Mouse (Mus musculus) bone marrow, adult 2 months (tissue): ENCODE data around the gene Gm5134. TPM values are rescaled to one million over a fixed set of nuclear protein-coding genes. Genes with fewer than 3 reads are reported as not detected.

Source experiments
- H3K27ac ChIP-seq: fragments of 200-500 bp; 2 replicates; pipeline ENCODE4 v1.5.1; 2012; ENCODE audit warnings: low read depth, mild to moderate bottlenecking, control low read depth, inconsistent platforms, low read length; ENCODE audit not compliant: control insufficient read depth, poor library complexity, insufficient read depth
- H3K4me1 ChIP-seq: fragments of 200-500 bp; 2 replicates; pipeline ENCODE4 v1.6.1; 2011; ENCODE audit warnings: low read length; ENCODE audit not compliant: control insufficient read depth, insufficient read depth
- H3K4me3 ChIP-seq: fragments of 200-500 bp; replicated peaks from 2 replicates; pipeline ENCODE3; 2011; ENCODE audit warnings: mild to moderate bottlenecking, low read depth, low read length, control low read depth; ENCODE audit not compliant: control insufficient read depth
- CTCF ChIP-seq: fragments of 200-500 bp; IDR thresholded peaks from 2 replicates; pipeline ENCODE4 v1.5.1; 2011; ENCODE audit warnings: low read length, control low read depth; ENCODE audit not compliant: control insufficient read depth, insufficient read depth
- POLR2A ChIP-seq: fragments of 200-500 bp; IDR thresholded peaks from 2 replicates; pipeline ENCODE4 v1.6.1; 2011; ENCODE audit warnings: low read depth, mild to moderate bottlenecking, control low read depth, low read length, borderline replicate concordance; ENCODE audit not compliant: control insufficient read depth
- WGBS: fragments of 180-500 bp; shearing (Covaris S2); methylation state at CpG from one replicate; pipeline ENCODE4 v1.1.7; 2018; 5-methylcytosine and 5-hydroxymethylcytosine counted together
- polyA plus RNA-seq: library from polyadenylated mRNA; stranded (reverse); fragments of >200 nt; gene quantifications from 2 replicates; pipeline ENCODE4 v1.2.4, GENCODE M21; 2011; ENCODE audit warnings: low replicate concordance; ENCODE audit not compliant: missing spikeins, insufficient read depth, insufficient read length

Gm5134 gene
- polyA plus RNA-seq, 1 experiment: not detected

DNA sequence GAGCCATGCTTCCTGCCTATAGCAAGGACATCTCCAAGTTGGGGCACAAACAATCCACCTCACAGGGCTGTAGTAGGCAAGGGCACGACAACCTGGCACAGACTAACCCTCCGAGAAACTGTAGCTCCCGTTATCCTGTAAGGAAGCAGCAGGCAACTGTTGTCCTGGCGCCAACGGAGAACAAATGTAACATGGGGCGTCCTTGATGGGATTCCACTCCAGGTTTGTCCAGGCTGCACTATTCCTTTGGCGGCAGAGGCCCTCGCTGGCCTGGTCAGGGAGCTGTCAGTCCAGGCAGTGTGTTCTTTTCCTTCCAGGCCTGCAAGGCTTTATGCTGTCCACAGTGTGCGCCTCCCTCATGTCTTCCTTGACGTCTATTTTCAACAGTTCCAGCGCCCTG is 41.1 kb downstream of the Gm5134 start:
- Histone ChIP-seq H3K4me3 (no peak overlapping the region), H3K27ac (no peak overlapping the region), H3K4me1 (no peaks in the 10 kb centered on the region)
- WGBS: 82% methylated on average over 11 of the region's 11 CpGs
- TF ChIP-seq POLR2A: no peak
- TF ChIP-seq CTCF: no peak

GRCm38 (mm10) chr10:75996315-75996714 is 42.0 kb downstream of the Gm5134 start:
- H3K27ac ChIP-seq: no peak overlapping the region
- WGBS: 64% methylated on average over 3 of the region's 3 CpGs
- H3K4me1 ChIP-seq: no peaks in the 10 kb centered on the region
- TF ChIP-seq POLR2A (no peak), CTCF (no peak)
- H3K4me3 ChIP-seq: no peak overlapping the region

DNA sequence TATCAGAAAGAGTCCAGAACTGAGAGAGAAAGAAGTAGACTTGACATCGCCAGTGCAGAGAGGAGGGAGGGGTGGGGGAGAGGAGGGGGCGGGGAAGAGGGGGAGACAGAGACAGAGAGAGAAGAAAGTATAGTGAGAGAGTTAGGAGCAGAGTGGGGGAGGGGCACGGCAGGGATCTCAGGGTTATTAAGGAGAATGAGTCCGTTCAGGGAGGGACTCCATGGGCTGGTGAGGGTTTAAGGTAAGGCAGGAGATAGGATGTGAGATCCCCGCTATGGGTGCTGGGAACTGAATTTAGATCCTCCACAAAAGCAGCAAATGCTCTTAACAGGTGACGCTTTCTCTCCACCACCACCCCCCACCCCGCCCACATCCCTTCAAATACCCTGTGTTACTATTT is 46.8 kb downstream of the Gm5134 start:
- Histone ChIP-seq H3K4me1 (no peaks in the 10 kb centered on the region), H3K4me3 (no peak overlapping the region), H3K27ac (no peak overlapping the region)
- TF ChIP-seq CTCF (no peak), POLR2A (no peak)
- 59% methylated on average over 7 of the region's 7 CpGs for WGBS

- H3K4me3 ChIP-seq: no peak overlapping the region
- no peaks in the 10 kb centered on the region for H3K4me1 ChIP-seq
- 51% methylated on average over 3 of the region's 3 CpGs for WGBS
- no peak for TF ChIP-seq POLR2A
- no peak for TF ChIP-seq CTCF
- no peak overlapping the region for H3K27ac ChIP-seq
Observed at GRCm38 (mm10) chr10:76002101-76002521, 47.8 kb downstream of the Gm5134 start.

GRCm38 (mm10) chr10:76002615-76003014 is 48.3 kb downstream of the Gm5134 start:
- TF ChIP-seq CTCF (no peak), POLR2A (no peak)

DNA sequence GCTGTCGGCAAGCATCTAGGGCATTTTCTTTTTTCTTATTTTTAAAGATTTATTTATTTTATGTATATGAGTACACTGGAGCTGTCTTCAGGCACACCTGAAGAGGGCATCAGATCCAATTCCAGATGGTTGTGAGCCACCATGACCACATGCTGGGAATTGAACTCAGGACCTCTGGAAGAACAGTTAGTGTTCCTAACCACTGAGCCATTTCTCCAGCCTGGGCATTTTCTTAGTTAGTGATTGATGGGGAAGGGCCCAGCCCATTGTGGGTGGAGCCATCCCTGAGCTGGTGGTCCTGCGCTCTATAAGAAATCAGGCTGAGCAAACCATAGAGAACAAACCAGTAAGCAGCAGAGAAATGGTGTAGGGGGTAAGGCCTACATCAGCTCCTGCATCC is 48.9 kb downstream of the Gm5134 start:
- no peaks in the 10 kb centered on the region for H3K4me1 ChIP-seq
- no peak overlapping the region for H3K4me3 ChIP-seq
- TF ChIP-seq POLR2A (no peak), CTCF (no peak)
- 87% methylated on average over 2 of the region's 2 CpGs for WGBS
- no peak overlapping the region for H3K27ac ChIP-seq

More at GRCm38 (mm10) chr10:76002615-76003014, 48.3 kb downstream of the Gm5134 start:
- Histone ChIP-seq H3K4me1 (no peaks in the 10 kb centered on the region), H3K27ac (no peak overlapping the region), H3K4me3 (no peak overlapping the region)
- WGBS: 57% methylated on average over 2 of the region's 2 CpGs

DNA sequence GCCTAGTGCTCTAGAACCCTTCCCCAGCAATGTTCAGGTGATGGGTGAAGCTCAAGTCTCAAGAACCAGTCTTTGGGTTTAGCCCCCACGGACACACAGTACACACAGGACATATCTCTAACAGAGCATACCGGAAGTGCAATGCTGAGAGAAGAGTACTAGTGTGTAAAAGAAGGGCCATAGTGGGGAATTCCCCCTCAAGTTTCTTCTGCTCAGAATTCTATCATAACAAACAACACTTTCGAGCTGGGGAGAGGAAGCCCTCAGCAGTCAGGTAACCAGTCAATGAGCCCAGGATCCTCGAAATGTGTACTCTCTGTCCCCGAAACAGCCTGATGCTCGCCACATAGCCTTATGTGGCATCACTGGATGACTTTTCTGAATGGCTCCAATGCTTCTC is 52.1 kb downstream of the Gm5134 start:
- 80% methylated on average over 6 of the region's 6 CpGs for WGBS
- Histone ChIP-seq H3K4me1 (no peaks in the 10 kb centered on the region), H3K4me3 (no peak overlapping the region), H3K27ac (no peak overlapping the region)
- no peak for TF ChIP-seq CTCF
- TF ChIP-seq POLR2A: no peak

GRCm38 (mm10) chr10:76009812-76010211 is 55.5 kb downstream of the Gm5134 start:
- no peak overlapping the region for H3K4me3 ChIP-seq
- no peak overlapping the region for H3K27ac ChIP-seq
- WGBS: 84% methylated on average over 3 of the region's 3 CpGs
- H3K4me1 ChIP-seq: no peaks in the 10 kb centered on the region
- TF ChIP-seq CTCF: no peak
- no peak for TF ChIP-seq POLR2A

GRCm38 (mm10) chr10:76012922-76013321 is 58.6 kb downstream of the Gm5134 start:
- TF ChIP-seq POLR2A: no peak
- TF ChIP-seq CTCF: no peak
- 76% methylated on average over 6 of the region's 6 CpGs for WGBS
- Histone ChIP-seq H3K27ac (no peak overlapping the region), H3K4me1 (no peaks in the 10 kb centered on the region), H3K4me3 (no peak overlapping the region)
